Mouse (Mus musculus) heart, adult 2 months (tissue): ENCODE results near the gene Zbtb22. TPM values are rescaled to one million over a fixed set of nuclear protein-coding genes. Genes with fewer than 3 reads are reported as not detected.

Experiments used
- DNase-seq, 2 experiments: peaks; one replicate each; pipeline ENCODE4 v3.0.0; 2021
- H3K27ac ChIP-seq: fragments of 200-600 bp; 2 replicates; pipeline ENCODE4 v1.8.1; 2022
- H3K27me3 ChIP-seq: fragments of 200-500 bp; 2 replicates; pipeline ENCODE4 v1.6.1; 2012; ENCODE audit warnings: mild to moderate bottlenecking, low read length, inconsistent platforms, mixed read lengths; ENCODE audit not compliant: control insufficient read depth, insufficient read depth
- H3K36me3 ChIP-seq: fragments of 200-500 bp; 2 replicates; pipeline ENCODE4 v1.6.1; 2012; ENCODE audit warnings: low read length, inconsistent platforms; ENCODE audit not compliant: control insufficient read depth, insufficient read depth
- H3K4me1 ChIP-seq: fragments of 200-500 bp; 2 replicates; pipeline ENCODE4 v1.6.1; 2011; ENCODE audit warnings: low read length; ENCODE audit not compliant: control insufficient read depth, insufficient read depth
- H3K4me3 ChIP-seq: fragments of 200-600 bp; 2 replicates; pipeline ENCODE4 v1.8.1; 2022
- H3K79me2 ChIP-seq: fragments of 200-500 bp; replicated peaks from 2 replicates; pipeline ENCODE4 v1.6.1; 2012; ENCODE audit warnings: mild to moderate bottlenecking, inconsistent platforms, low read length, moderate library complexity, mixed read lengths; ENCODE audit not compliant: control insufficient read depth, insufficient read depth
- H3K9ac ChIP-seq: fragments of 200-500 bp; 2 replicates; pipeline ENCODE4 v1.6.1; 2012; ENCODE audit warnings: low read depth, mild to moderate bottlenecking, control low read depth, inconsistent platforms, low read length, mixed read lengths
- CTCF ChIP-seq: fragments of 200-600 bp; IDR thresholded peaks from 2 replicates; pipeline ENCODE4 v1.8.1; 2022; ENCODE audit warnings: antibody characterized with exemption, mild to moderate bottlenecking, moderate library complexity
- EP300 ChIP-seq: fragments of 200-500 bp; IDR thresholded peaks from 2 replicates; pipeline ENCODE4 v1.6.1; 2011; ENCODE audit warnings: low read depth, low read length, control low read depth; ENCODE audit not compliant: insufficient read depth
- POLR2A ChIP-seq: fragments of 200-500 bp; IDR thresholded peaks from 2 replicates; pipeline ENCODE4 v1.6.1; 2011; ENCODE audit warnings: mild to moderate bottlenecking, low read depth, low read length, control low read depth; ENCODE audit not compliant: insufficient read depth
- WGBS: fragments of 180-500 bp; shearing (Covaris S2); methylation state at CpG from one replicate; pipeline ENCODE4 v1.1.7; 2018; 5-methylcytosine and 5-hydroxymethylcytosine counted together
- intact Hi-C: fragments of 180-260 bp; cut with DNase I; formaldehyde crosslinking; loops from one replicate; pipeline ENCODE4 v1.15.1; 2025
- polyA plus RNA-seq: library from polyadenylated mRNA; depleted of rRNA; stranded (reverse); fragments of >200 nt; gene quantifications from 2 replicates; pipeline ENCODE4 v1.2.3, GENCODE M21; 2012
- total RNA-seq, 2 experiments: library from RNA; stranded (reverse); gene quantifications; 2 replicates each; pipeline ENCODE4 v1.2.3; 2021

Zbtb22 gene
- total and polyA plus RNA-seq, 3 experiments, result 13.7 to 24.6 (median 18.8) TPM

DNA sequence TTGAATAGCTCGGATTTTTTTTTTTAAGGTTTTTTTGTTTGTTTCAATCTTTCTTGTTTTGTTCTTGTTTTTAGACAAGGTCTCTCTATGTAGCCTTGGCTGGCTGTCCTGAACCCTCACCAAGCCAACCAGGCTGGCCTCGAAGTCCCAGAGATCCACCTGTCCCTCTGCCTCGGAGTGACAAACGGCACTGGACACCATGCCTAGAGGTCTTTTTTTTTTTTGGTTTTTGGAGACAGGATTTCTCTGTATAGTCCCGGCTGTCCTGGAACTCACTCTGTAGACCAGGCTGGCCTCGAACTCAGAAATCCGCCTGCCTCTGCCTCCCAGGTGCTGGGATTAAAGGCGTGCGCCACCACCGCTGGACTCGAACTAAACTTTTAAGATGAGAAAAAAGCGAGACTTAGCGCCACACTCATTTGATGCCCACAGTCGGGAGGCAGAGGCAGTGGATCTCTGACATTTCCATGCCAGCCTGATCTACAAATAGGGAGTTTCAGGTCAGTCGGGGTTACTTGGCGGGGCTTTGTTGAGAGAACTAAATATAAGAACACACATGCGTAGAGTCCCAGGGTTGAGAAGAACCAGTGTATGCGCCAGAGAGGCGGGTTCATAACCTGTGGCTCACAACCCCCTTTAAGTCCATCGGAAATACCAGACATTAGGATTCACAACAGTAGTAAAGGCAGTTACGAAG lies 12.7 kb downstream of the Zbtb22 start:
- Histone ChIP-seq H3K36me3 (no peaks in the 10 kb centered on the region; the same call in 1 of the 2 replicates), H3K27ac (peak overlapping the region; percentile 99), H3K27me3 (no peaks in the 10 kb centered on the region), H3K9ac (peak overlapping the region; percentile 82; the same call in 1 of the 2 replicates), H3K4me3 (peak overlapping the region; percentile 75), H3K79me2 (peaks cover 3% of the 10 kb centered on the region; the same call in 1 of the 2 replicates), H3K4me1 (peaks cover 4% of the 10 kb centered on the region; the same call in 1 of the 2 replicates)
- TF ChIP-seq CTCF (no peak), POLR2A (no peak), EP300 (no peak)
- intact Hi-C loops, result loop anchor here (10.0 kb wide), 1 partner anchor 666 kb away; the partner anchor contains the start of genes Ager and Pbx2
- WGBS, result 50% methylated on average over 21 of the region's 21 CpGs
- DNase-seq, result no peak

- DNase-seq, result peak; percentile 92 to 97
- no peaks in the 10 kb centered on the region; the same call in 1 of the 2 replicates for H3K36me3 ChIP-seq
- peaks cover 3% of the 10 kb centered on the region; the same call in 1 of the 2 replicates for H3K79me2 ChIP-seq
- intact Hi-C loops, result loop anchor here (1.0 to 10.0 kb wide), 3 partner anchors 9 to 665 kb away; partner anchors contain the start of genes Ager, Pbx2, Pfdn6 and Wdr46
- H3K27ac ChIP-seq, result peak within 1 kb of the TSS; percentile 99
- TF ChIP-seq CTCF (peak; percentile 56), EP300 (no peak), POLR2A (peak; percentile 73; the same call in 1 of the 2 replicates)
- no peaks in the 10 kb centered on the region for H3K27me3 ChIP-seq
- peak within 1 kb of the TSS; percentile 75 for H3K4me3 ChIP-seq
- H3K9ac ChIP-seq, result peak within 1 kb of the TSS; percentile 87
- under 1% methylated on average over 80 of the region's 80 CpGs for WGBS
- peaks cover 4% of the 10 kb centered on the region; the same call in 1 of the 2 replicates for H3K4me1 ChIP-seq
Measured at GRCm38 (mm10) chr17:33929371-33930279, 13.9 kb downstream of the Zbtb22 start, which contains the start of gene Rgl2. Rgl2 (plus strand) TSS chr17:33929543.

GRCm38 (mm10) chr17:33930280-33931158 lies 14.8 kb downstream of the Zbtb22 start:
- DNase-seq, result peak; percentile 67 to 73
- WGBS, result 1% methylated on average over 45 of the region's 45 CpGs
- H3K4me3 ChIP-seq, result peak overlapping the region; percentile 75
- H3K36me3 ChIP-seq, result no peaks in the 10 kb centered on the region; the same call in 1 of the 2 replicates
- peak overlapping the region; percentile 87 for H3K9ac ChIP-seq
- no peak for TF ChIP-seq CTCF
- no peak for TF ChIP-seq EP300
- no peak for TF ChIP-seq POLR2A
- intact Hi-C loops, result no loop called here
- H3K27ac ChIP-seq, result peak overlapping the region; percentile 99
- no peaks in the 10 kb centered on the region for H3K27me3 ChIP-seq
- peaks cover 4% of the 10 kb centered on the region; the same call in 1 of the 2 replicates for H3K4me1 ChIP-seq
- H3K79me2 ChIP-seq, result 0 out of 2 replicates have a peak, but pooled peaks cover 2% of the 10 kb centered on the region

DNA sequence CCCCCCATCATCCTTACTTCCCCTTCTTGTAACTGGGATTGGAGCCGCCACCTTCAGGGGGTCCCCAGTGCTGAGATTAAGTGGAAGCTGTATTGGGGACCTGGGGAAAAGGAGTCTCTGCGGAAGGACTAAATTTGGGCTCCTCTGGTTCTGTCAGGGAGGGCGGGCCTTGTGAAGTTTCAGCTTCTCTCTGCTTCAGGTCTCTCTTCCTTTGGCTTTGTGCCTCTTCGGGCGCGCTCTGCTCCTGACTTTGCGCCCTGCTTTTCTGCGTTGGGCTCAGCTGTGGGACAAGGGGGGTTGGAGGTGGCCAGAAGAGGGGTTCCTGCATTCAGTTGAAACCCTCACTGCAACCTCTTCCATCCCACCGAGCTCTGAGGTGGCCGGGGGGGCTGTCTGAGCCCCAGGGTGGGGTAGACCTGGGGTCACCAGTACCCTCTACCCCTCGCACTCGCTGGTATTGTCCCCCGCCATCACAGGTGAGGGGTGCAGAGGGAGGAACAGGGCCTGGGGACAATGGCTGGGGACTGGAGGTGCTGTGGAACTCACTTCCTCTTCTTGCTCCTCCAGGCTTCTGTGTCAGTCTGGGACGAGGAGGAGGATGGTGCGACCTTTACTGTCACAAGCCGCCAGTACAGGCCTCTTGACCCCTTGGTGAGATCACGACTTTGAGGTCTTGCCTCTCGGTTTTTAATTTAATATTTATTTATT lies 15.6 kb downstream of the Zbtb22 start:
- H3K4me1 ChIP-seq, result peaks cover 4% of the 10 kb centered on the region; the same call in 1 of the 2 replicates
- TF ChIP-seq CTCF, result no peak
- no peak for TF ChIP-seq POLR2A
- TF ChIP-seq EP300, result no peak
- DNase-seq, result no peak
- H3K27ac ChIP-seq, result peak overlapping the region; percentile 99
- peak overlapping the region; percentile 75 for H3K4me3 ChIP-seq
- no peaks in the 10 kb centered on the region for H3K27me3 ChIP-seq
- intact Hi-C loops, result no loop called here
- H3K79me2 ChIP-seq, result no peaks in the 10 kb centered on the region
- H3K36me3 ChIP-seq, result no peaks in the 10 kb centered on the region; the same call in 1 of the 2 replicates
- 57% methylated on average over 18 of the region's 18 CpGs for WGBS
- H3K9ac ChIP-seq, result peak overlapping the region; percentile 87
